Mouse (Mus musculus) spleen, postnatal 0 days (tissue): ENCODE measurements around the gene Olfr139. TPM values are rescaled to one million over a fixed set of nuclear protein-coding genes. Genes with fewer than 3 reads are reported as not detected.

Source experiments
- polyA plus RNA-seq: library from polyadenylated mRNA; unstranded; fragments of >200 nt; fragmentation: Nextera tagmentation; extraction: Ambion mirVana; gene quantifications from 2 replicates; pipeline ENCODE4 v1.2.1, GENCODE M21; 2015

The Olfr139 gene
- polyA plus RNA-seq = not detected in 2 replicates

DNA sequence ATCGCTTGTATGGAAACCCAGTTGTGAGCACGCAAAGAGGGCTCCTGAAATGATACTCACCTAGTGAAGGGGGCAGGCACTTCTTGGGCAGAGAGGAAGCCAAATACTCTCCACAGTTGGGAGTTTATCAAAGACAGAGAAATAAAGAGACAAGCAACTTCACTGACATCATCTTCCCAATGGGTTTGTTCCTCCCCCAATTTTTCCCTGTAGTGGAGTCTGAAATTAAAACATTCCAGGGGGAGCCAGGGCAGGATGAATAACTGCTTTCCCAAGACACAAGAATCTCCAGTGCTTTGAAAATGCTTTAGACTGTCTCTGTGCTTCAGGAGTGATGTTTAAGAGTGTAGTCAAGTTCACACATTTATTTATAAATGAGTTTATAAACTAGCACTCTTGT, at the start of gene Olfr139, which contains the start of gene Olfr399:
Gene Olfr139 (minus strand): TSS at position 101 of the 400 bp plus-strand sequence.
Gene Olfr399 (minus strand): TSS at position 165 of the 400 bp plus-strand sequence.

DNA sequence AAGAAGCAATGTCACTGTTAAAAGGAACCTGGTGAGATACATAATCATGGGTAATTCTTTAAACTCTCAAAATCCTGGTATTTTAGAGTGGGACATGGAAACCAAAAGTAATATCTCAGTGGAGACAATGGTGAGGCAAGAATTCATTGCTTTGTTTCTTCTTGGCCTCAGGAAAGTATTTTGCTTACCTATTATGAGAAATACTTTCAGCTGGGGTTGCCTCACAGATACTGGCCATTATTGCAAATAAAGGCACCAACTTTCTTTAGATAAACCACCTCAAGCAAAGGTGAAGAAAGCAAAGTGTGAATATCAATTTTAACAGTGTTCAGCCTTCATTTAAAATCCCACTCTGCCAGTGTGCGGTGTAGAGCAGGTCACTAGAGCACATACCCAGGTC, 13.3 kb upstream of the Olfr139 start, which contains the start of gene Zfp616:
Gene Zfp616 (plus strand): TSS at position 301 of the 400 bp plus-strand sequence.

Other genes starting within 250 kb of the Olfr139 start
- not detected in 2 replicates for gene Olfr392, start 239.5 kb downstream of the Olfr139 start, polyA plus RNA-seq
- gene Olfr393, start 205.1 kb downstream of the Olfr139 start, polyA plus RNA-seq = not detected in 2 replicates
- gene Olfr394, start 165.8 kb downstream of the Olfr139 start, polyA plus RNA-seq = not detected in 2 replicates
- gene Olfr395, start 147.3 kb downstream of the Olfr139 start, polyA plus RNA-seq = not detected in 2 replicates
- gene Olfr23, start 119.9 kb downstream of the Olfr139 start, polyA plus RNA-seq = not detected in 2 replicates
- not detected in 2 replicates for gene Olfr397, start 95.7 kb downstream of the Olfr139 start, polyA plus RNA-seq
- gene Olfr398, start 66.1 kb downstream of the Olfr139 start, polyA plus RNA-seq = not detected in 2 replicates
- not detected in 2 replicates for gene Olfr399, start 64 bp upstream of the Olfr139 start, polyA plus RNA-seq
- gene Zfp616, start 13.4 kb upstream of the Olfr139 start, polyA plus RNA-seq = not detected in 2 replicates
- gene Olfr401, start 57.2 kb upstream of the Olfr139 start, polyA plus RNA-seq = not detected in 2 replicates
- gene Olfr402, start 97.0 kb upstream of the Olfr139 start, polyA plus RNA-seq = not detected in 2 replicates
- gene Olfr403, start 129.7 kb upstream of the Olfr139 start, polyA plus RNA-seq = not detected in 2 replicates
- gene Olfr43, start 154.8 kb upstream of the Olfr139 start, polyA plus RNA-seq = not detected in 2 replicates
- not detected in 2 replicates for gene Olfr406, start 203.3 kb upstream of the Olfr139 start, polyA plus RNA-seq
- gene Olfr59, start 227.2 kb upstream of the Olfr139 start, polyA plus RNA-seq = not detected in 2 replicates